Mouse (Mus musculus) right cerebral cortex, postnatal 4 days (tissue): ENCODE measurements around the gene Cdc14b.

Source experiments
- DNase-seq: peaks from one replicate; pipeline ENCODE4 v3.0.0-alpha.2; 2022

Cdc14b gene

DNA sequence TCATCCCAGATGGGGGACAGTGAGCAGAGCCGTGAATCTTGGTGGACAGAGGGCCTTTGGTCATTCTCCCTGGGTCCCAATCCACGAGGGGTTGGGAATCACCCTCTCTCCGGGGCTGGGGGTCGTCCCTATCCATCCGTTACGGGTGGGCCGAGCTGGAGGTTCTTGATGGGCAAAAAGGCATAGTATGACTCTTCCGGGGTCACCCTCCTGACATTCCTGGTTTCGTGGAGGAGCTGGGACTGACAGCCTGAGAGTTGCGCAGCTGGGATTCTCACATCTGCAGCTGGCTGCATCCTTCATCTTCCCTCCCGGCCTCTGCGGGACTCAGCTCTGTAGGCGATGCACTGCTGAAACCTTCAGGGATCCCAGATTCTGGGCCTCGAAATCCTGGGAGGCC, 112.5 kb downstream of the Cdc14b start:
- no peak for DNase-seq

DNA sequence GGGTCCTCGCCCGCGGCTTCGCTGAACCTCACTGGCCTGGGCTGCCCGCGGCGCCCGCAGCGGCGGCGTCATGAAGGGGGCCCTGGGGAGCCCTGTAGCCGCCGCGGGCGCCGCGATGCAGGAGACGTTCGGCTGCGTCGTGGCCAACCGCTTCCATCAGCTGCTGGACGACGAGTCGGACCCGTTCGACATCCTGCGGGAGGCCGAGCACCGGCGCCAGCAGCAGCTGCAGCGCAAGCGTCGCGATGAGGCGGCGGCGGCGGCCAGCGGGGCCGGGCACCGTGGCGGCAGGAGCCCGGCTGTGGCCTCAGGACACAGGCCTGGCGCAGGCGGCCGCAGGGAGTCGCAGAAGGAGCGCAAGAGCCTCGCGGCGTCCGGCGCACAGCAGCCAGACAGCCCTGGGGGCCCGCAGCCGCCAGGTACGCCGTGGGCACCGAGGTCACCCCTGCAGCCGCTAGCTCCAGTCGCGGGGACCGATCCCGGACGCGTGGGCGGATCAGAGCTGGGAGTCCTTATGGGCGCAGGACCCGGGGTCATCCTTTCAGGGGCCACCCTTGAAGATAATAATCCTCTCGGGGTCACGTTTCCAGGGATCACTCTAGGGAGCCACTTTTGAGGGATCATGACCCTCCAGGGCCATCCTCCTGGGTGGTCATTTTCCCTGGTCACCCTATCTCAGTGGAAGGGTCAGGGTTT, 113.0 kb downstream of the Cdc14b start:
- peak; percentile 47 for DNase-seq

DNA sequence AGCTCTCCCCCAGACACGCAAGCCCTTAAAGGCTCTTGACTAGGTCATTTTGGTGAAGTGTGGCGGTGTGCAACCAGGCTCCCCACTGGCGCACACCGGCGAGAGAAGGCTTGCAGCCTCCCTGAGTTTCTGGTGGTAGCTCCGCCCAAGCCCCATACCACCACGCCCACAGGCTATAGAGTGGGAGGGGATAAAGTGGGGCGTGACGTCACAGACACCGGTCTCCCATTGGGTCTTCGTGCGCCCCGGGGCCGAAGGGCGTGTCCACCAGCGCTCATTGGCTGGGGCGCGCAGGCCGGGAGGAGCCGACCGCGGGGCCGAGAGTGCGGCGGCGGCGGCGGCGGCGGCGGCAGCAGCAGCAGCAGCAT, 113.6 kb downstream of the Cdc14b start, which contains the start of gene Habp4:
Habp4 (plus strand) TSS at position 277 of the 368 bp plus-strand sequence.
- peak; percentile 94 for DNase-seq

DNA sequence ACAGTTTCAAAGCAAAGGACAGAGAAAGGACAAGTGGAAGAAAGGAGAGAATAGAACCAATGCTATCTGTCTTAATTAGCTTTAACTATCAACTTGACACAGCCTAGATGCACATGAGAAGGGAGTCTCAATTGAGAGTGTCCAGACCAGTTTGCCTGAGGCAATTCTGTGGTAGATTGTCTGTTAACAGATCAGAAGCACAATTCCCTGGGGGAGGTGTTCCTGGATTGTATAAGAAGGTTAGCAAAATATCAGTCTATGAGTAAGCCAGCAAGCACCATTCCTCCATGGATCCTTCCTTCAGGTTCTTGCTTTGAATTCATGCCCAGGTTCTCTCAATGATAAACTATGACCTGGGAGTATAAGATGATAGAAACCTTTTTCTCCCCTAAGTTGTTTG, 118.1 kb downstream of the Cdc14b start:
- DNase-seq, result no peak

DNA sequence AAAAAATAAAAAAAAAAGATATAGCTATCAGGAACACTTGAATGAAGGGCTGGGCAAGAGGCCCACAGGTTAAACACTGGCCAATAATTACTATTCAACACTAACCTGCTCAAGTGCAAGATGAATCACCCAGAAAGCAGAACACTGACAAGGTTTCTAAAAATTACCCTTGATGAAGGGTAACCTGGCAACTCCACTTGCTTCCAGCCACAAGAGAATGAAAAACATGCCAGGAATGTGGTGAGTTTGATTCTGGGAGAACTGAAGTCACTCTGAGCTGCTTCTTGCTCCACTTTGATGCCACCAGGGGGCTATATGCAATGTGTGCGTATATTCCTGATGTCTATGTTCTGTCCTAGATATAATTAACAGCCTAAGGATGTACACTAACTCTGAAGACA, 119.9 kb downstream of the Cdc14b start:
- DNase-seq, result no peak

DNA sequence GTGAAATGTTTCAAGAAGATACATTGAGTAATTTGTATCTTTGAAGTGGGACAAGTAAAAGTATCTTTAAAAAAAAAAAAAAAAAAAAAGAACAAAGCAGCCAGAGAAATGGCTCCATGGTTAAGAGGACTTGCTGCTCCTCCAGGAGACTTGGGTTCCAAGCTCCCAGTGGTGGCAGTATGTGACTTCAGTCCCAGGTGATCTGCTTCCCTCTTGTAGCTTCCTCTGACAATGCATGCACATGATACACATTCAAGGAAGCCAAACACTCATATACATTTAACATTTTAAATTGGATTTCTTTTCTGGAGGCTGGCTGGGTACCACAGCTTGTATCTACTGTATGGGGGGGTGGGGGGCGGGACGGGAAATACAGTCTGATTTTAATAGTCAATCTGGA, 120.4 kb downstream of the Cdc14b start:
- no peak for DNase-seq

DNA sequence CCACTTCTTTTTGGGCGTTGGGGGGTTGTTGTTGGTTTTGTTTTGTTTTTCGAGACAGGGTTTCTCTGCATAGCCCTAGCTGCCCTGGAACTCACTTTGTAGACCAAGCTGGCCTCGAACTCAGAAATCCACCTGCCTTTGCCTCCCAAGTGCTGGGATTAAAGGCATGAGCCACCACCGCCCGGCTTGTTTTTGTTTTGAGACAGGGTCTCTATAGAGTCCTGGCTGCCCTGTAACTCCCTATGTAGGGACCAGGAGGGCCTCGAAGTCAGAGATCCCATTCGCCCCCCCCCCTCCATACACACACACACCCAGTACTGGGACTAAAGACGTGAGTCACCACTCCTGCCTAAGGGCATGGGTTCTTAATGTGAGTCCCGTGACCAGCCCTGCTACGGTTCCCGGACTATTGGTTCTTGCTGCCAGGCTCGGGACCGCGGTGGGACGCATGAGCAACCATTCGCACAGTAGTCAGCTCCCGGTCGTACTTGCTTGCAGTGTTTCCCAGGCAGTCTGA, 121.3 kb downstream of the Cdc14b start:
- DNase-seq, result peak; percentile 16

DNA sequence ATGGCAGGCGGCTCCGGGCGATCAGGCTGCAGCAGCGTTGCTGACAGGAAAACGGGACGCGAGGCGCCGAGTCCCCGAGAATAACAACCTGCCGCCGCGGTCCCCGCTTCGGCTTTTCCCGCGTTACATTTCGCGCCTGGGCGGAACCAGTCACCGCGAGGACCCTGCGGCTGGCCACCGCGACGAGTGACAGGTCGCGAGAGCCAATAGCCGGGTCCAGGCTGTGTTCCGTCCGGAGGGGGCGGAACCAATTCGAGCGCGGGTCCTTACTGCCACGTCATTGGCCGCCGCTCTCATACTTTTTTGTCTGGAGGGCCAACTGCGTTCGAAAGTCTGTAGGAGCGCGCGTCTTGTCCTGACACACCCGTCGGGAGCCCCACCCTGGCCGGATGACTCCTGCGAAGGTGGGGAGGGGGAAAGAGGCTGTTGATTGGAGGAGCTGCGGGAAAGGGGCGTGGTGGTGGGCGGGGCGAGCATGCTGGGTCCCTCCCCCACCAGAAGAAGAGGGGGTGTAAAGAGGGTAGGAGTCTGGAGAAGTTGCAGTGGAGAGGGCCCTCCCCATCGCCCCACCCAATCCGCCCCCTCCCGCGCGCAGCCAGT, 121.9 kb downstream of the Cdc14b start, which contains the start of gene Zfp367:
Zfp367 (minus strand) TSS at position 120 of the 600 bp plus-strand sequence.
- peak; percentile 93 for DNase-seq

DNA sequence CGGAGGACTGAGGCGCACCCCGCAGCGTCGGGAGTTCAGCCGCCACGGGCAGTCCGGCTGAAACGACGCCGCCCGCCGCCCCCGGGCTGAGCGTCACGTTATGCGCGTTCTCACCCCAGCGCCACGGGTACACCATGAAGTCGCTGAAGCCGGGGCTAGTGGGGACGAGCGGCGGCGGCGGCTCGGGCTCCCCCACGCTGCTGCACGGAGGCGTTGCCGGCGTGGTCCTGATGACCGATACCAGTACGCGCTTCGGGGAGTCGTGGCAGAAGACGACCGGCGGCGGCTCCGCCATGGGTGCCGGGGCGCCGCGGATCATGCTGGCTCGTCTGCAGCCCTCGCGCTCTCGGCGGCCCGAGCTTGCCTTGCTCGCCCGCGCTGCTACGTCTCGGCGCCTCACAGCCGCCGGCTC, 122.4 kb downstream of the Cdc14b start:
- peak; percentile 52 for DNase-seq

DNA sequence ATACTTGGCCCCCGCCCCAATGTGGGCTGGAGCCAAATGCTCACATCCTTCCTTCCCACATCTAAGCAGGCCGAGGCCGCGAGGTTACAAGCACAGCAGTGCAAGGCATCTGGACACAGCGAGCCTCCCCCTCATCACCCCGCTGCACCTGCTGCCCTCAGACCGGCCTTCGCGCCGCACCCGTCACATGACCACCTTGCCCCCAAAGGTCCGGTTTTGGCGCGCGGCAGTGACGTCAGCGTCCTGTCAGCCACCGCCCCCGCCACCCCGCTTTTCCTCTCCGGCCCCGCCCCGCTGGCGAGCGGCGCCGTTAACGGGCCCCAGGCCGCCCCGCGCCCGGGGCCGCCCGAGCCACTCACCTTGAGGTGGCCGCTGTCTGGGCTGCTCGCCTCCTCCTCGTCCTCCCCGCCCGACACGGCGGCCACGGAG, 122.8 kb downstream of the Cdc14b start:
- peak; percentile 83 for DNase-seq

DNA sequence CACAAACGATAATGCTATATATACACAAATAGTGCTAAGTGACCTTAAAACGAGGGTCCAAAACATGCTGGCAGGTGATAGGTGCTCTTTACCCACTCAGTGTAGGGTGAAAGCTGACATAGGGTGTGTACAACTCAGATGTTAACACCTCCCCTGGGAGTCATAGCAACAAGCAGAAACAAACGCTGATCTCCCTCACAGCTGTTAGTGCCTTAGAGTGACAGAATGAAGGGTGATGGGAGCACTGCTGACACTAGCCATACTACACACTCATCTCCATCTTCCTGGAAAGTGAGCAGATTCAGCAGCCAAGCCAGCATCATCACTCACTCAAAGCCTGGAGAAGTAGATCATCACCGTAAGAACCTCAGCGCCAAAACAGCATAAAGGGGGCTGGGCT, 125.0 kb downstream of the Cdc14b start:
- DNase-seq, result no peak
